Mouse (Mus musculus) liver, embryonic 15.5 days (tissue): ENCODE measurements at regions not wholly inside any gene's neighbourhood (a gene's known extent, or its start where the extent isn't known, plus 50 kb on each side); places are given as distances from the start of the nearest gene placed in this dataset.

Experiments used
- ATAC-seq: fragments of 200-750 bp; cut with Nextera tagmentation; 2 replicates; pipeline ENCODE4 v1.8.0; 2017; ENCODE audit warnings: moderate number of reproducible peaks, mild to moderate bottlenecking, moderate library complexity; ENCODE audit not compliant: insufficient read depth
- H3K27ac ChIP-seq: fragments of 300-500 bp; sonication (generic); replicated peaks from 2 replicates; pipeline ENCODE4 v1.5.1; 2015; ENCODE audit warnings: mild to moderate bottlenecking, inconsistent platforms
- H3K27me3 ChIP-seq: fragments of 300-500 bp; sonication (generic); 2 replicates; pipeline ENCODE4 v1.6.1; 2015; ENCODE audit warnings: mild to moderate bottlenecking, inconsistent platforms
- H3K36me3 ChIP-seq: fragments of 300-500 bp; sonication (generic); replicated peaks from 2 replicates; pipeline ENCODE4 v1.6.1; 2015; ENCODE audit warnings: moderate library complexity, mild to moderate bottlenecking, inconsistent platforms
- H3K4me1 ChIP-seq: fragments of 300-500 bp; sonication (generic); replicated peaks from 2 replicates; pipeline ENCODE4 v1.6.1; 2015; ENCODE audit warnings: inconsistent platforms
- H3K4me2 ChIP-seq: fragments of 300-500 bp; sonication (generic); 2 replicates; pipeline ENCODE4 v1.6.1; 2015; ENCODE audit warnings: moderate library complexity, mild to moderate bottlenecking, inconsistent platforms
- H3K4me3 ChIP-seq: fragments of 300-500 bp; sonication (generic); replicated peaks from 2 replicates; pipeline ENCODE4 v1.5.1; 2015; ENCODE audit warnings: mild to moderate bottlenecking, inconsistent platforms
- H3K9ac ChIP-seq: fragments of 300-500 bp; sonication (generic); 2 replicates; pipeline ENCODE4 v1.6.1; 2015; ENCODE audit warnings: moderate library complexity, mild to moderate bottlenecking, inconsistent platforms
- H3K9me3 ChIP-seq: fragments of 300-500 bp; sonication (generic); replicated peaks from 2 replicates; pipeline ENCODE4 v1.6.1; 2016; ENCODE audit warnings: inconsistent platforms
- WGBS: fragments of 180-500 bp; shearing (Covaris S2); methylation state at CpG from one replicate; pipeline ENCODE4 v1.1.7; 2015; ENCODE audit warnings: mixed read lengths; ENCODE audit not compliant: insufficient replicate concordance; 5-methylcytosine and 5-hydroxymethylcytosine counted together

- Histone ChIP-seq H3K4me3 (no peak overlapping the region), H3K9ac (no peak overlapping the region), H3K4me1 (no peaks in the 10 kb centered on the region), H3K27me3 (no peaks in the 10 kb centered on the region), H3K4me2 (no peak overlapping the region), H3K9me3 (no peaks in the 10 kb centered on the region), H3K36me3 (no peaks in the 10 kb centered on the region), H3K27ac (no peak overlapping the region)
- ATAC-seq = no peak
- WGBS = 48% methylated on average over 9 of the region's 9 CpGs
These were observed 66.4 kb upstream of the Zc3h12c start for GRCm38 (mm10) chr9:52234775-52235174.

GRCm38 (mm10) chr9:52229589-52229988 lies 61.2 kb upstream of the Zc3h12c start:
- H3K4me1 ChIP-seq = no peaks in the 10 kb centered on the region
- no peak overlapping the region for H3K9ac ChIP-seq
- H3K27me3 ChIP-seq = no peaks in the 10 kb centered on the region
- no peaks in the 10 kb centered on the region for H3K36me3 ChIP-seq
- H3K9me3 ChIP-seq = no peaks in the 10 kb centered on the region
- no peak overlapping the region for H3K4me2 ChIP-seq
- no peak for ATAC-seq
- 21% methylated on average over 9 of the region's 9 CpGs for WGBS
- no peak overlapping the region for H3K27ac ChIP-seq
- H3K4me3 ChIP-seq = no peak overlapping the region

GRCm38 (mm10) chr9:52225646-52226045 lies 57.3 kb upstream of the Zc3h12c start:
- H3K9me3 ChIP-seq = no peaks in the 10 kb centered on the region
- 49% methylated on average over 3 of the region's 3 CpGs for WGBS
- ATAC-seq = no peak
- H3K4me2 ChIP-seq = no peak overlapping the region
- 0 out of 2 replicates have a peak, but pooled peaks cover 3% of the 10 kb centered on the region for H3K27me3 ChIP-seq
- no peaks in the 10 kb centered on the region for H3K4me1 ChIP-seq
- no peak overlapping the region for H3K27ac ChIP-seq
- H3K36me3 ChIP-seq = no peaks in the 10 kb centered on the region
- H3K4me3 ChIP-seq = no peak overlapping the region
- H3K9ac ChIP-seq = no peak overlapping the region

GRCm38 (mm10) chr9:52223509-52224113 lies 55.2 kb upstream of the Zc3h12c start:
- WGBS = 56% methylated on average over 7 of the region's 7 CpGs

More at GRCm38 (mm10) chr9:52223509-52224113, 55.2 kb upstream of the Zc3h12c start:
- 0 out of 2 replicates have a peak, but pooled peaks cover 3% of the 10 kb centered on the region for H3K27me3 ChIP-seq
- no peak overlapping the region for H3K27ac ChIP-seq
- ATAC-seq = no peak
- H3K9me3 ChIP-seq = no peaks in the 10 kb centered on the region
- H3K4me1 ChIP-seq = no peaks in the 10 kb centered on the region
- H3K36me3 ChIP-seq = no peaks in the 10 kb centered on the region
- H3K9ac ChIP-seq = no peak overlapping the region
- H3K4me2 ChIP-seq = no peak overlapping the region
- no peak overlapping the region for H3K4me3 ChIP-seq
